Mouse (Mus musculus) kidney, postnatal 0 days (tissue): Measurements from ENCODE around the gene Maml3. TPM values are rescaled to one million over a fixed set of nuclear protein-coding genes. Genes with fewer than 3 reads are reported as not detected.

ENCODE experiments used
- ATAC-seq: fragments of 200-750 bp; cut with Nextera tagmentation; replicated peaks from 2 replicates; pipeline ENCODE4 v1.8.0; 2017; ENCODE audit warnings: low read depth, moderate number of reproducible peaks, moderate TSS enrichment, moderate library complexity; ENCODE audit not compliant: low FRiP score
- DNase-seq: peaks from one replicate; pipeline ENCODE4 v3.0.0-alpha.2; 2016; ENCODE audit warnings: low spot score
- H3K27ac ChIP-seq: fragments of 300-500 bp; sonication (generic); 2 replicates; pipeline ENCODE4 v1.5.1; 2014; ENCODE audit warnings: mild to moderate bottlenecking
- H3K27me3 ChIP-seq: fragments of 300-500 bp; sonication (generic); 2 replicates; pipeline ENCODE4 v1.6.1; 2014; ENCODE audit warnings: low read length, mixed read lengths; ENCODE audit not compliant: insufficient read depth
- H3K36me3 ChIP-seq: fragments of 300-500 bp; sonication (generic); 2 replicates; pipeline ENCODE4 v1.6.1; 2014; ENCODE audit warnings: low read length, mixed read lengths; ENCODE audit not compliant: insufficient read depth
- H3K4me1 ChIP-seq: fragments of 300-500 bp; sonication (generic); replicated peaks from 2 replicates; pipeline ENCODE4 v1.6.1; 2014; ENCODE audit warnings: antibody characterized with exemption, low read length, mixed read lengths; ENCODE audit not compliant: insufficient read depth
- H3K4me2 ChIP-seq: fragments of 300-500 bp; sonication (generic); 2 replicates; pipeline ENCODE4 v1.6.1; 2014; ENCODE audit warnings: mild to moderate bottlenecking, low read length, moderate library complexity, mixed read lengths
- H3K4me3 ChIP-seq: fragments of 300-500 bp; sonication (generic); replicated peaks from 2 replicates; pipeline ENCODE4 v1.5.1; 2014; ENCODE audit warnings: low read depth, low read length
- H3K9ac ChIP-seq: fragments of 300-500 bp; sonication (generic); 2 replicates; pipeline ENCODE4 v1.6.1; 2014; ENCODE audit warnings: low read depth, low read length
- H3K9me3 ChIP-seq: fragments of 300-500 bp; sonication (generic); replicated peaks from 2 replicates; pipeline ENCODE4 v1.6.1; 2016; ENCODE audit warnings: low read length, inconsistent platforms, mixed read lengths
- CTCF ChIP-seq: IDR thresholded peaks from 2 replicates; pipeline ENCODE4 v1.5.1; 2016; ENCODE audit warnings: antibody characterized with exemption, low read depth, mild to moderate bottlenecking, moderate library complexity
- WGBS: fragments of 180-500 bp; shearing (Covaris S2); extraction: QIAGEN DNeasy Blood & Tissue Kit; methylation state at CpG from one replicate; pipeline ENCODE4 v1.1.7; 2014; 5-methylcytosine and 5-hydroxymethylcytosine counted together
- polyA plus RNA-seq: library from polyadenylated mRNA; unstranded; fragments of >200 nt; fragmentation: Nextera tagmentation; extraction: Ambion mirVana; gene quantifications from 2 replicates; pipeline ENCODE4 v1.2.1, GENCODE M21; 2015

Maml3 gene
- polyA plus RNA-seq, 1 experiment from 2014 or later, result 5.4 TPM

DNA sequence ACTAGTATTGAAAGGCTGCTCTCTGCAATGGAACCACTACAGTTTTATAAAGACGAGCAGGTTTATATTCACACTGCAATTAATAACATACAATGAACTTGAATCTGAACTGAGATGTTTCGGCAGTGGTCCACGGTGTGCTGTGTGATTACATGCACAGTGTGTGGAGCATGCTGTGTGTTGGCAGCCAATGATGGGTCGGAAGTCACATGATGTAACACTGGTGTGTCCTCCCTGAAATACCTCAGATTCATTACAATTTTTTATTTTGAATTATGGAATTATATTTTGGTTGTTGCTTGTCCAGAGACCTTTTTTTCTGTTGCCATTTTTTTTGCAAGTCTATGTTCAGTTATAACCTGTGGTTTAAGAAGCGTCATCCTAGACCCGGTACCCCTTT is 467.6 kb downstream of the Maml3 start:
- Histone ChIP-seq H3K27me3 (no peaks in the 10 kb centered on the region), H3K4me1 (no peaks in the 10 kb centered on the region), H3K27ac (no peak overlapping the region), H3K4me3 (no peak overlapping the region), H3K9me3 (no peaks in the 10 kb centered on the region), H3K4me2 (no peak overlapping the region), H3K36me3 (no peaks in the 10 kb centered on the region), H3K9ac (no peak overlapping the region)
- no peak for TF ChIP-seq CTCF
- DNase-seq, result no peak
- WGBS, result 95% methylated on average over 6 of the region's 6 CpGs
- ATAC-seq, result no peak

DNA sequence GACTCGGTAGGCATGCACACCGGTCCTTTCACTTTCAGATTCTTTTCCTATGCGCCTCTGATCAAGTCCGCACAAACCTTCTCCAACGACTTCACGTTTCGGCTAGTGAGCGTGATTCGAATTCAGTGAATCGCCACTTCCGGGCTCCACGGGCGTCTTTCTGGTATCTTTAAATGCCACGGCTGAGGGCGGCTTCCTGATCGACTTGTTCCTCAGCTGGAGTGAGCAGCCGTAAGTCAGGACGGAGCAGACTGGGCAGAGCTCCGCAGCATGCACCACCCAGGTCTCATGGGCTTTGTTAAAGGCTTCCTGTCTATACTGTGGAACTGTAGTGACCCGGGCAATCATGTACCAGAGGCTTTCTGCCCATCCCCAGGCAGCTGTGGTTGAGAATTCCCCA is 468.2 kb downstream of the Maml3 start:
- ATAC-seq, result no peak
- no peak overlapping the region for H3K4me3 ChIP-seq
- no peak overlapping the region for H3K9ac ChIP-seq
- H3K9me3 ChIP-seq, result no peaks in the 10 kb centered on the region
- H3K27ac ChIP-seq, result no peak overlapping the region
- TF ChIP-seq CTCF, result no peak
- no peaks in the 10 kb centered on the region for H3K36me3 ChIP-seq
- no peaks in the 10 kb centered on the region for H3K27me3 ChIP-seq
- no peaks in the 10 kb centered on the region for H3K4me1 ChIP-seq
- no peak for DNase-seq
- H3K4me2 ChIP-seq, result no peak overlapping the region
- whole genome bisulfite sequencing, result 86% methylated on average over 20 of the region's 20 CpGs

DNA sequence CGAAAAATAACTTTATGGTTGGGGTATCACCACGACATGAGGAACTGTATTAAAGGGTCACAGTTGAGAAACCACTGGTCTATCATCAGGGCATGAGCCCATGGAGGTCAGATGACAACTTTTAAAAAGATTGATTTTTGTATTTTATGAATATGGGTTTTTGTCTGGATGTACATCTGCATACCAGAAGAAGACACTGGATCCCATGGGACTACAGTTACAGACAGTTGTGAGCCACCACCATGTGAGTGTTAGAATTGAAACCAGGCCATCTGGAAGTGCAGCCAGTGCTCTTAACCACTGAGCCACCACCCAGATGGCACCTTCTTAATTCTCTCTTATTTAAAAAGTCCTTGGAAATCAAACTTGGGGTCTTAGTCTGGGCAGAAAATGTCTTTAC is 468.9 kb downstream of the Maml3 start:
- no peak overlapping the region for H3K9ac ChIP-seq
- no peaks in the 10 kb centered on the region for H3K36me3 ChIP-seq
- H3K4me1 ChIP-seq, result no peaks in the 10 kb centered on the region
- ATAC-seq, result no peak
- no peaks in the 10 kb centered on the region for H3K27me3 ChIP-seq
- TF ChIP-seq CTCF, result no peak
- 85% methylated on average over 2 of the region's 2 CpGs for WGBS
- no peaks in the 10 kb centered on the region for H3K9me3 ChIP-seq
- H3K27ac ChIP-seq, result no peak overlapping the region
- no peak overlapping the region for H3K4me3 ChIP-seq
- H3K4me2 ChIP-seq, result no peak overlapping the region
- no peak for DNase-seq

Other genes with a start within 250 kb of the Maml3 start
- gene Foxo1, start 163.3 kb upstream of the Maml3 start, polyA plus RNA-seq, result 7.0 and 8.6 TPM in 2 replicates